Mouse (Mus musculus): ENCODE data around the gene Gnl1.

DNA sequence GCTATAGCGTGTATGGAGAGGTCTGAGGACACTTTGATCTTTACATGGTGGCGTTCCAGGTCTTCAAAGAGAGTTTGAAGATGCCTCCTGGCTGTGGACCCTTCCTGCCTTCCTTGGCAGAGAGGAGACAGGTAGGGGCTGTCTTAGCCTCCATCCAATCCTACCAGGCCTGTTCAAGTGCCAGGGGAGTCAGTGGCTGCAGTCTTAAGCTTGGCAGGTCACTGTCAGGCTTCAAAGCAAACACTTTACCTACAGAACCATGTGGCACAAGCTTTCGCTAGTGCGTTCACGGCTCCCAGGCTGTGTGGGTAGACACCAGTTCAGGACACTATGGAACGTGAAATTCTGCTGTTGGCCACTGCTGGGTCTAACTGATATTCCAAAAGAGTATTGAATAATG lies 43.3 kb downstream of the Gnl1 start:
- TF ChIP-seq CTCF (IDR thresholded peaks at IDR 0.05; ENCODE audit: low read depth, low read length) (no peak), POLR2A (IDR thresholded peaks at IDR 0.05; ENCODE audit: borderline replicate concordance, low read depth, low read length) (no peak)
